Mouse (Mus musculus): Measurements from ENCODE around the gene Daam1.

DNA sequence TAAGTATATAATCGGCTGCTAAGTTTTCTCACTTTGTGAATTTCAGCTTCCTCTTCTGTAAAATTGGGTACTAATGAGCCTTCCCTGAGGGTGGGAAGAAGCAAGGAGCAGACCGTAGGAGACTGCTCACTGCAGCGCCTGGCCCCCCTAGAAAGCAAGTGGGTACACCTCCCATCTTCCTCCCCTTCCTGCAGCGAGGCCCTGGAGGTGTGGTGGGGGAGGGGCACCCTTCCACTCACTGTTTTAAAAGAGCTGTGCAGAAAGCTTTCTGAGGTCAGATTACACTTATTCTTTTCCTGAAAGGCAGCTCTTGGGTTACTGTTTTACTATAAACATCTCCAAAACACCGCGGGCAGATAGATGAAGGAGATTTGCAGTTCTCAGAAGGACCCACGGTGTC, 34.4 kb upstream of the Daam1 start:
- TF ChIP-seq CTCF (conservative IDR thresholded peaks at IDR 0.05; ENCODE audit: low read length) (no peak), NANOG (IDR thresholded peaks at IDR 0.05; ENCODE audit: borderline replicate concordance, low read length) (no peak), POU5F1 (IDR thresholded peaks at IDR 0.05; ENCODE audit: borderline replicate concordance, low read length) (no peak)
